Mouse (Mus musculus): ENCODE results near the gene Rgsl1. TPM values are rescaled to one million over a fixed set of nuclear protein-coding genes. Genes with fewer than 3 reads are reported as not detected.
"Not testable (repeated sequence)": the region's sequence is repeated elsewhere in the genome, so short reads cannot be mapped to it uniquely, and the experiment has no call there.

Gene Rgsl1
- not detected in 2 replicates for polyA plus RNA-seq (2011; ENCODE audit: insufficient read depth, insufficient read length, low read depth, missing spikeins)

- Histone ChIP-seq H3K9me3 (replicated peaks; ENCODE audit: control insufficient read depth, insufficient read depth, low read length, poor library complexity, severe bottlenecking) (no peaks in the 10 kb centered on the region), H3K27me3 (ENCODE audit: control insufficient read depth, insufficient read depth, low read length, poor library complexity, severe bottlenecking) (no peaks in the 10 kb centered on the region), H3K4me3 (ENCODE audit: low read depth, low read length) (no peak within 1 kb of the TSS), H3K4me1 (ENCODE audit: control insufficient read depth, insufficient read depth, low read length) (no peaks in the 10 kb centered on the region), H3K9ac (ENCODE audit: low read depth, poor library complexity, severe bottlenecking) (no peak within 1 kb of the TSS), H3K27ac (ENCODE audit: insufficient read depth, low read length) (no peak within 1 kb of the TSS), H3K36me3 (ENCODE audit: control insufficient read depth, insufficient read depth, low read length, poor library complexity, severe bottlenecking) (no peaks in the 10 kb centered on the region)
- TF ChIP-seq EP300 (IDR thresholded peaks at IDR 0.05; ENCODE audit: insufficient read depth, low read depth, low read length) (no peak), POLR2A (IDR thresholded peaks at IDR 0.05; ENCODE audit: insufficient read depth, low read length) (no peak), CTCF (IDR thresholded peaks at IDR 0.05; ENCODE audit: low read depth, low read length) (no peak)
Measured at GRCm38 (mm10) chr1:153844042-153844441, at the start of gene Rgsl1. Rgsl1 (minus strand) TSS chr1:153844142.

GRCm38 (mm10) chr1:153891442-153891841 is 47.5 kb upstream of the Rgsl1 start, which contains the start of gene Teddm1a:
Teddm1a (plus strand) TSS chr1:153891742.
- Histone ChIP-seq H3K27ac (ENCODE audit: insufficient read depth, low read length) (no peak within 1 kb of the TSS), H3K4me3 (ENCODE audit: low read depth, low read length) (no peak within 1 kb of the TSS), H3K9me3 (replicated peaks; ENCODE audit: control insufficient read depth, insufficient read depth, low read length, poor library complexity, severe bottlenecking) (no peaks in the 10 kb centered on the region), H3K9ac (ENCODE audit: low read depth, poor library complexity, severe bottlenecking) (no peak within 1 kb of the TSS), H3K36me3 (ENCODE audit: control insufficient read depth, insufficient read depth, low read length, poor library complexity, severe bottlenecking) (no peaks in the 10 kb centered on the region), H3K4me1 (ENCODE audit: control insufficient read depth, insufficient read depth, low read length) (no peaks in the 10 kb centered on the region), H3K27me3 (ENCODE audit: control insufficient read depth, insufficient read depth, low read length, poor library complexity, severe bottlenecking) (no peaks in the 10 kb centered on the region)
- TF ChIP-seq POLR2A (IDR thresholded peaks at IDR 0.05; ENCODE audit: insufficient read depth, low read length) (no peak), EP300 (IDR thresholded peaks at IDR 0.05; ENCODE audit: insufficient read depth, low read depth, low read length) (no peak), CTCF (IDR thresholded peaks at IDR 0.05; ENCODE audit: low read depth, low read length) (no peak)

GRCm38 (mm10) chr1:153890121-153890520 is 46.2 kb upstream of the Rgsl1 start:
- no peaks in the 10 kb centered on the region for H3K27me3 ChIP-seq (ENCODE audit: control insufficient read depth, insufficient read depth, low read length, poor library complexity, severe bottlenecking)
- H3K9me3 ChIP-seq (replicated peaks; ENCODE audit: control insufficient read depth, insufficient read depth, low read length, poor library complexity, severe bottlenecking) = no peaks in the 10 kb centered on the region
- H3K4me1 ChIP-seq (ENCODE audit: control insufficient read depth, insufficient read depth, low read length) = no peaks in the 10 kb centered on the region
- H3K9ac ChIP-seq (ENCODE audit: low read depth, poor library complexity, severe bottlenecking) = no peak overlapping the region
- H3K4me3 ChIP-seq (ENCODE audit: low read depth, low read length) = no peak overlapping the region
- no peak for TF ChIP-seq POLR2A (IDR thresholded peaks at IDR 0.05; ENCODE audit: insufficient read depth, low read length)
- no peak for TF ChIP-seq EP300 (IDR thresholded peaks at IDR 0.05; ENCODE audit: insufficient read depth, low read depth, low read length)
- TF ChIP-seq CTCF (IDR thresholded peaks at IDR 0.05; ENCODE audit: low read depth, low read length) = no peak
- H3K27ac ChIP-seq (ENCODE audit: insufficient read depth, low read length) = no peak overlapping the region
- H3K36me3 ChIP-seq (ENCODE audit: control insufficient read depth, insufficient read depth, low read length, poor library complexity, severe bottlenecking) = no peaks in the 10 kb centered on the region

GRCm38 (mm10) chr1:153886024-153886633 is 42.2 kb upstream of the Rgsl1 start:
- Histone ChIP-seq H3K27ac (ENCODE audit: insufficient read depth, low read length) (no peak overlapping the region), H3K36me3 (ENCODE audit: control insufficient read depth, insufficient read depth, low read length, poor library complexity, severe bottlenecking) (no peaks in the 10 kb centered on the region)
- TF ChIP-seq POLR2A (IDR thresholded peaks at IDR 0.05; ENCODE audit: insufficient read depth, low read length) = no peak
- TF ChIP-seq CTCF (IDR thresholded peaks at IDR 0.05; ENCODE audit: low read depth, low read length) = no peak
- TF ChIP-seq EP300 (IDR thresholded peaks at IDR 0.05; ENCODE audit: insufficient read depth, low read depth, low read length) = no peak

GRCm38 (mm10) chr1:153880391-153880790 is 36.4 kb upstream of the Rgsl1 start:
- not testable (repeated sequence) for H3K4me3 ChIP-seq (ENCODE audit: low read depth, low read length); H3K27ac ChIP-seq (ENCODE audit: insufficient read depth, low read length); H3K9me3 ChIP-seq (replicated peaks; ENCODE audit: control insufficient read depth, insufficient read depth, low read length, poor library complexity, severe bottlenecking); H3K36me3 ChIP-seq (ENCODE audit: control insufficient read depth, insufficient read depth, low read length, poor library complexity, severe bottlenecking); H3K27me3 ChIP-seq (ENCODE audit: control insufficient read depth, insufficient read depth, low read length, poor library complexity, severe bottlenecking); H3K9ac ChIP-seq (ENCODE audit: low read depth, poor library complexity, severe bottlenecking); H3K4me1 ChIP-seq (ENCODE audit: control insufficient read depth, insufficient read depth, low read length)

More at GRCm38 (mm10) chr1:153886024-153886633, 42.2 kb upstream of the Rgsl1 start:
- Histone ChIP-seq H3K9ac (ENCODE audit: low read depth, poor library complexity, severe bottlenecking) (no peak overlapping the region), H3K4me1 (ENCODE audit: control insufficient read depth, insufficient read depth, low read length) (no peaks in the 10 kb centered on the region), H3K9me3 (replicated peaks; ENCODE audit: control insufficient read depth, insufficient read depth, low read length, poor library complexity, severe bottlenecking) (0 out of 2 replicates have a peak, but pooled peaks cover 3% of the 10 kb centered on the region), H3K27me3 (ENCODE audit: control insufficient read depth, insufficient read depth, low read length, poor library complexity, severe bottlenecking) (no peaks in the 10 kb centered on the region; the same call in 1 of the 2 replicates), H3K4me3 (ENCODE audit: low read depth, low read length) (no peak overlapping the region)

GRCm38 (mm10) chr1:153874045-153874444 is 30.1 kb upstream of the Rgsl1 start, which contains the start of gene Teddm1b:
Teddm1b (plus strand) TSS chr1:153874345.
- H3K27ac ChIP-seq (ENCODE audit: insufficient read depth, low read length) = no peak within 1 kb of the TSS
- TF ChIP-seq EP300 (IDR thresholded peaks at IDR 0.05; ENCODE audit: insufficient read depth, low read depth, low read length) = no peak
- no peak for TF ChIP-seq POLR2A (IDR thresholded peaks at IDR 0.05; ENCODE audit: insufficient read depth, low read length)
- no peak for TF ChIP-seq CTCF (IDR thresholded peaks at IDR 0.05; ENCODE audit: low read depth, low read length)
- H3K4me3 ChIP-seq (ENCODE audit: low read depth, low read length) = no peak within 1 kb of the TSS
- no peaks in the 10 kb centered on the region for H3K27me3 ChIP-seq (ENCODE audit: control insufficient read depth, insufficient read depth, low read length, poor library complexity, severe bottlenecking)
- no peaks in the 10 kb centered on the region for H3K36me3 ChIP-seq (ENCODE audit: control insufficient read depth, insufficient read depth, low read length, poor library complexity, severe bottlenecking)
- H3K9me3 ChIP-seq (replicated peaks; ENCODE audit: control insufficient read depth, insufficient read depth, low read length, poor library complexity, severe bottlenecking) = no peaks in the 10 kb centered on the region
- no peak within 1 kb of the TSS for H3K9ac ChIP-seq (ENCODE audit: low read depth, poor library complexity, severe bottlenecking)
- no peaks in the 10 kb centered on the region for H3K4me1 ChIP-seq (ENCODE audit: control insufficient read depth, insufficient read depth, low read length)

Measured in ES-Bruce4 (cell line).